Mouse (Mus musculus) hindbrain, embryonic 14.5 days (tissue): ENCODE data around the gene Gm11042. TPM values are rescaled to one million over a fixed set of nuclear protein-coding genes. Genes with fewer than 3 reads are reported as not detected.

Source experiments
- ATAC-seq: fragments of 200-750 bp; cut with Nextera tagmentation; 2 replicates; pipeline ENCODE4 v1.8.0; 2017; ENCODE audit warnings: moderate number of reproducible peaks, mild to moderate bottlenecking, moderate TSS enrichment, moderate library complexity; ENCODE audit not compliant: low FRiP score
- DNase-seq: peaks from one replicate; pipeline ENCODE4 v3.0.0-alpha.2; 2015; ENCODE audit warnings: low spot score
- H3K27ac ChIP-seq: fragments of 300-500 bp; sonication (generic); 2 replicates; pipeline ENCODE4 v1.5.1; 2014; ENCODE audit warnings: mild to moderate bottlenecking, moderate library complexity
- H3K27me3 ChIP-seq: fragments of 300-500 bp; sonication (generic); 2 replicates; pipeline ENCODE4 v1.6.1; 2014; ENCODE audit warnings: mild to moderate bottlenecking, low read length, mixed read lengths; ENCODE audit not compliant: control insufficient read depth, insufficient read depth
- H3K36me3 ChIP-seq: fragments of 300-500 bp; sonication (generic); replicated peaks from 2 replicates; pipeline ENCODE4 v1.6.1; 2014; ENCODE audit not compliant: control insufficient read depth, insufficient read depth
- H3K4me1 ChIP-seq: fragments of 300-500 bp; sonication (generic); replicated peaks from 2 replicates; pipeline ENCODE4 v1.6.1; 2014; ENCODE audit warnings: antibody characterized with exemption, low read length, mixed read lengths; ENCODE audit not compliant: control insufficient read depth, insufficient read depth
- H3K4me2 ChIP-seq: fragments of 300-500 bp; sonication (generic); replicated peaks from 2 replicates; pipeline ENCODE4 v1.6.1; 2014; ENCODE audit warnings: mild to moderate bottlenecking, moderate library complexity
- H3K4me3 ChIP-seq: fragments of 300-500 bp; sonication (generic); replicated peaks from 2 replicates; pipeline ENCODE4 v1.5.1; 2014; ENCODE audit warnings: mild to moderate bottlenecking, low read length
- H3K9ac ChIP-seq: fragments of 300-500 bp; sonication (generic); 2 replicates; pipeline ENCODE4 v1.6.1; 2014
- H3K9me3 ChIP-seq: fragments of 300-500 bp; sonication (generic); 2 replicates; pipeline ENCODE4 v1.6.1; 2016; ENCODE audit warnings: low read length; ENCODE audit not compliant: control insufficient read depth
- WGBS: fragments of 180-500 bp; shearing (Covaris S2); extraction: QIAGEN DNeasy Blood & Tissue Kit; methylation state at CpG from one replicate; pipeline ENCODE4 v1.1.7; 2014; 5-methylcytosine and 5-hydroxymethylcytosine counted together
- polyA plus RNA-seq: library from polyadenylated mRNA; unstranded; fragments of >200 nt; fragmentation: Nextera tagmentation; extraction: Ambion mirVana; gene quantifications from 2 replicates; pipeline ENCODE4 v1.2.1, GENCODE M21; 2014

Gm11042 gene
- not detected in 2 replicates for polyA plus RNA-seq

GRCm38 (mm10) chr12:74316344-74316973 lies at the start of gene Gm11042:
Gm11042 (minus strand) TSS chr12:74316394.
- Histone ChIP-seq H3K4me3 (peak within 1 kb of the TSS; percentile 35), H3K27me3 (no peaks in the 10 kb centered on the region), H3K9ac (peak within 1 kb of the TSS; percentile 63), H3K4me1 (peaks cover 5% of the 10 kb centered on the region; the same call in 1 of the 2 replicates), H3K9me3 (no peaks in the 10 kb centered on the region), H3K27ac (peak within 1 kb of the TSS; percentile 83), H3K4me2 (peak within 1 kb of the TSS; percentile 59), H3K36me3 (no peaks in the 10 kb centered on the region)
- ATAC-seq (peak; percentile 75), DNase-seq (peak; percentile 38)
- 22% methylated on average over 18 of the region's 18 CpGs for WGBS

DNA sequence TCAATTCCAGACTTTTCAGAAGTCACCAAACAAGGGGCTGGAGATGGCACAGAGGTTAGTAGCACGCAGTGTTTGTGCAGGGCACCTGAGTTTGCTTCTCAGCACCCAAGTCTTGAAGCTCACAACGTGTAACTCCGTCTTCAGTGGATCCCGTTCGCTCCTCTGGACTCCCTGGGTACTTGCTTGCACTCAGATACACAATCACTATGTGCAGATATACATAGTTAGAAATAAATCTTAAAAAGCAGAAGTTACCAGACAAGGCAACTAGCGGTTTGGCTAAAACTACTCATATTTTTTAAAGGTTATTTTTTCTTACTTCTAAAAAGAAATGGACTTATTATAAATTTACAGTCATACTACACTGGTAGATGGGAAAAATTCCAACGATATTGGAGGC lies 48.3 kb upstream of the Gm11042 start:
- H3K4me1 ChIP-seq = no peaks in the 10 kb centered on the region
- no peak overlapping the region for H3K4me3 ChIP-seq
- H3K36me3 ChIP-seq = no peaks in the 10 kb centered on the region
- H3K9me3 ChIP-seq = no peaks in the 10 kb centered on the region
- no peak overlapping the region for H3K9ac ChIP-seq
- no peak overlapping the region for H3K27ac ChIP-seq
- H3K27me3 ChIP-seq = no peaks in the 10 kb centered on the region
- 90% methylated on average over 7 of the region's 7 CpGs for WGBS
- H3K4me2 ChIP-seq = no peak overlapping the region
- ATAC-seq (no peak), DNase-seq (no peak)

DNA sequence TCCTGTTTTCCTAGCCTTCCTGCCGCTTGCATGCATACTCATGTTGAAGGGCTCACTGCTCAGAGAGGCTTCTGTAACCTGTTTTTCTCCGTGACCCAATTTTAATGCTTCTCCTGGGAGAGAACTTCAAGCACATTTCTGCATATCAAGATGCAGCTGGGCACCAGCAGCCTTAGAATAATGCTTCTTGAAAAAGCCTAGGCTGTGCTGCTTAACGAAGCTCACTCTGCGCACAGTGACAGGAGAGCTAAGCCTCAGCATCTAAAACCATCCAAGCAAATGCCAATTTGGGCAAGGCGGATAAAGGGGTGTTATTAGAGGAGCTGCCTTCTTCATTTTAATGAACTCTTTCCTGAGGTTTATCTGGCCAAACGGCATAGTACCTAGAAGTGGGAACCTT lies 46.9 kb upstream of the Gm11042 start:
- no peak for DNase-seq
- WGBS = 71% methylated on average over 6 of the region's 6 CpGs
- H3K9me3 ChIP-seq = no peaks in the 10 kb centered on the region
- ATAC-seq = no peak
- H3K27ac ChIP-seq = no peak overlapping the region
- H3K4me1 ChIP-seq = no peaks in the 10 kb centered on the region
- no peak overlapping the region for H3K9ac ChIP-seq
- no peak overlapping the region for H3K4me2 ChIP-seq
- no peaks in the 10 kb centered on the region for H3K27me3 ChIP-seq
- H3K36me3 ChIP-seq = no peaks in the 10 kb centered on the region
- H3K4me3 ChIP-seq = no peak overlapping the region

DNA sequence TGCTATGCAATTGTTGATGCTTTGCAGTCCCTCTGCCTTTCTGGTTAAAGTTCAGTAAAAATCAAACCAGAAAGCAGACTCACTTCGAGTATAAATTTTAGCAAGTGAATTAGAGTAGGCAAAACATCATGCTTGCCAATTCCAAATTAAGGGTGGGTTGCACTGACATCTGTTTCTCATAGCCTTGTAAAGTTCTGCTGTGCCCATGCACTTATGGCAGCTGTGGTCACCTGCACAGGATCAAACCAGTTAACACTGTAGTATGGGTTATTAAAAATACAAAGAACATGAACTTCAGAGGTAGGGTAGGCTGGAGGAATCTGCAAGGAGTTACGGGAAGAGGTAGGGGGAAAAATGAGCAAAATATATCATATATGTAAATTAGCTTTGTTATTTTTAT lies 46.3 kb upstream of the Gm11042 start:
- H3K4me1 ChIP-seq = no peaks in the 10 kb centered on the region
- DNase-seq (no peak), ATAC-seq (no peak)
- no peak overlapping the region for H3K4me3 ChIP-seq
- H3K27ac ChIP-seq = no peak overlapping the region
- WGBS = 87% methylated on average over 2 of the region's 2 CpGs
- no peaks in the 10 kb centered on the region for H3K36me3 ChIP-seq
- H3K9ac ChIP-seq = no peak overlapping the region
- no peak overlapping the region for H3K4me2 ChIP-seq
- no peaks in the 10 kb centered on the region for H3K27me3 ChIP-seq
- no peaks in the 10 kb centered on the region for H3K9me3 ChIP-seq

DNA sequence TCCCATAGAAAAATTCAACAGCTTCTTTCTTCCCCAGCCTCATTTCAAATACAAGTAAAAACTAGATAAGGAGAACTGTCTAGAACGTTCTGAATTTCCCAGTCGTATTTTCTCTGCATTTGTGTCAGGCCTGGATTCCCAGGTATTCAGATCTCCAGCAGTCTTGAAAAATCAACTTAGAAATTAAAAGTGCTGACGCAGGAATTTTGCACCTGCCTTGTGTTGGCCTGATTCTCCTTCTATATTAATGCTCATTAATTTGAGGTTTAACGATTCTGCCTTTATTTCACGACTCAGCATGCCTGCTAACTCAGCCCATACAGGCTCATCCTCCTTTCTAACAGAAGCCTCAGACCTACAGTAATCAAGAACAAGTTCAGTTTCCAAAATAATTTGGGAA lies 43.6 kb upstream of the Gm11042 start:
- DNase-seq = no peak

GRCm38 (mm10) chr12:74357806-74358205 lies 41.6 kb upstream of the Gm11042 start:
- Histone ChIP-seq H3K27me3 (no peaks in the 10 kb centered on the region), H3K36me3 (no peaks in the 10 kb centered on the region), H3K4me1 (no peaks in the 10 kb centered on the region), H3K4me3 (no peak overlapping the region), H3K27ac (no peak overlapping the region), H3K4me2 (no peak overlapping the region), H3K9me3 (no peaks in the 10 kb centered on the region), H3K9ac (no peak overlapping the region)
- no peak for DNase-seq
- 80% methylated on average over 6 of the region's 6 CpGs for WGBS
- no peak for ATAC-seq

More for the DNA sequence above, 43.6 kb upstream of the Gm11042 start:
- H3K27ac ChIP-seq = no peak overlapping the region
- no peak overlapping the region for H3K9ac ChIP-seq
- H3K27me3 ChIP-seq = no peaks in the 10 kb centered on the region
- 82% methylated on average over 5 of the region's 5 CpGs for WGBS
- H3K4me3 ChIP-seq = no peak overlapping the region
- H3K4me1 ChIP-seq = no peaks in the 10 kb centered on the region
- ATAC-seq = no peak
- no peak overlapping the region for H3K4me2 ChIP-seq
- no peaks in the 10 kb centered on the region for H3K9me3 ChIP-seq
- H3K36me3 ChIP-seq = no peaks in the 10 kb centered on the region

GRCm38 (mm10) chr12:74342720-74343119 lies 26.5 kb upstream of the Gm11042 start:
- Histone ChIP-seq H3K9me3 (no peaks in the 10 kb centered on the region), H3K9ac (no peak overlapping the region), H3K27me3 (no peaks in the 10 kb centered on the region), H3K4me2 (no peak overlapping the region), H3K36me3 (no peaks in the 10 kb centered on the region), H3K27ac (no peak overlapping the region), H3K4me3 (no peak overlapping the region), H3K4me1 (no peaks in the 10 kb centered on the region)
- no peak for ATAC-seq
- DNase-seq = no peak
- 90% methylated on average over 3 of the region's 3 CpGs for WGBS

GRCm38 (mm10) chr12:74340070-74340469 lies 23.9 kb upstream of the Gm11042 start:
- H3K4me1 ChIP-seq = no peaks in the 10 kb centered on the region
- ATAC-seq (no peak), DNase-seq (no peak)
- H3K27ac ChIP-seq = no peak overlapping the region
- WGBS = 85% methylated on average over 2 of the region's 2 CpGs
- H3K9ac ChIP-seq = no peak overlapping the region
- H3K36me3 ChIP-seq = no peaks in the 10 kb centered on the region
- no peak overlapping the region for H3K4me3 ChIP-seq
- H3K4me2 ChIP-seq = no peak overlapping the region
- H3K9me3 ChIP-seq = no peaks in the 10 kb centered on the region
- H3K27me3 ChIP-seq = no peaks in the 10 kb centered on the region

GRCm38 (mm10) chr12:74333706-74334105 lies 17.5 kb upstream of the Gm11042 start:
- Histone ChIP-seq H3K27me3 (no peaks in the 10 kb centered on the region), H3K9me3 (no peaks in the 10 kb centered on the region), H3K4me3 (no peak overlapping the region), H3K4me1 (no peaks in the 10 kb centered on the region), H3K4me2 (no peak overlapping the region), H3K36me3 (no peaks in the 10 kb centered on the region), H3K27ac (no peak overlapping the region), H3K9ac (no peak overlapping the region)
- 91% methylated on average over 6 of the region's 6 CpGs for WGBS
- DNase-seq = no peak
- no peak for ATAC-seq

- H3K36me3 ChIP-seq = no peaks in the 10 kb centered on the region
- ATAC-seq = peak; percentile 60; the same call in 1 of the 2 replicates
- no peaks in the 10 kb centered on the region for H3K27me3 ChIP-seq
- no peak overlapping the region for H3K4me2 ChIP-seq
- 22% methylated on average over 13 of the region's 13 CpGs for WGBS
- H3K9me3 ChIP-seq = no peaks in the 10 kb centered on the region
- H3K9ac ChIP-seq = no peak overlapping the region
- H3K27ac ChIP-seq = no peak overlapping the region
- H3K4me1 ChIP-seq = no peaks in the 10 kb centered on the region
- H3K4me3 ChIP-seq = no peak overlapping the region
- peak; percentile 88 for DNase-seq
Observed at GRCm38 (mm10) chr12:74333016-74333415, 16.8 kb upstream of the Gm11042 start.
